Mouse (Mus musculus) forebrain, postnatal 0 days (tissue): Measurements from ENCODE around the gene Flywch2. TPM values are rescaled to one million over a fixed set of nuclear protein-coding genes. Genes with fewer than 3 reads are reported as not detected.
A peak's percentile ranks its signal among the peaks of the same experiment; 100 is the strongest.

Experiments
- ATAC-seq: fragments of 200-750 bp; cut with Nextera tagmentation; 2 replicates; pipeline ENCODE4 v1.8.0; 2017; ENCODE audit warnings: mild to moderate bottlenecking, moderate library complexity
- DNase-seq: peaks from one replicate; pipeline ENCODE4 v3.0.0-alpha.2; 2015
- H3K27ac ChIP-seq: fragments of 300-500 bp; sonication (generic); 2 replicates; pipeline ENCODE4 v1.5.1; 2014; ENCODE audit warnings: low read depth, mild to moderate bottlenecking, antibody characterized with exemption, low read length, moderate library complexity, mixed read lengths
- H3K27me3 ChIP-seq: fragments of 300-500 bp; sonication (generic); 2 replicates; pipeline ENCODE4 v1.6.1; 2014; ENCODE audit warnings: mild to moderate bottlenecking, low read length, mixed read lengths; ENCODE audit not compliant: insufficient read depth
- H3K36me3 ChIP-seq: fragments of 300-500 bp; sonication (generic); 2 replicates; pipeline ENCODE4 v1.6.1; 2014; ENCODE audit warnings: mild to moderate bottlenecking, moderate library complexity; ENCODE audit not compliant: insufficient read depth
- H3K4me1 ChIP-seq: fragments of 300-500 bp; sonication (generic); 2 replicates; pipeline ENCODE4 v1.6.1; 2014; ENCODE audit warnings: antibody characterized with exemption; ENCODE audit not compliant: insufficient read depth
- H3K4me2 ChIP-seq: fragments of 300-500 bp; sonication (generic); 2 replicates; pipeline ENCODE4 v1.6.1; 2014; ENCODE audit warnings: low read depth, mild to moderate bottlenecking, moderate library complexity
- H3K4me3 ChIP-seq: fragments of 300-500 bp; sonication (generic); 2 replicates; pipeline ENCODE4 v1.5.1; 2014; ENCODE audit warnings: low read depth, low read length, mixed read lengths
- H3K9ac ChIP-seq: fragments of 300-500 bp; sonication (generic); 2 replicates; pipeline ENCODE4 v1.6.1; 2014; ENCODE audit warnings: mild to moderate bottlenecking
- H3K9me3 ChIP-seq: fragments of 300-500 bp; sonication (generic); 2 replicates; pipeline ENCODE4 v1.6.1; 2016; ENCODE audit warnings: low read length
- CTCF ChIP-seq: sonication (generic); IDR thresholded peaks from 2 replicates; pipeline ENCODE4 v1.5.1; 2016; ENCODE audit warnings: antibody characterized with exemption, control low read depth, low read depth
- WGBS: fragments of 180-500 bp; shearing (Covaris S2); extraction: QIAGEN DNeasy Blood & Tissue Kit; methylation state at CpG from one replicate; pipeline ENCODE4 v1.1.7; 2014; 5-methylcytosine and 5-hydroxymethylcytosine counted together
- microRNA-seq, 2 experiments: library from miRNA; unstranded; fragments of <30 nt; microRNA quantifications; one replicate each; pipeline ENCODE4; 2016
- polyA plus RNA-seq: library from polyadenylated mRNA; unstranded; fragments of >200 nt; fragmentation: Nextera tagmentation; extraction: Ambion mirVana; gene quantifications from 2 replicates; pipeline ENCODE4 v1.2.1, GENCODE M21; 2015
- total RNA-seq: library from RNA; depleted of rRNA; stranded (reverse); fragments of >200 nt; gene quantifications from 2 replicates; pipeline ENCODE4 v1.2.3, GENCODE M21; 2014; rRNA removed

Flywch2 gene
- total and polyA plus RNA-seq, 2 experiments from 2014 or later = 55.0 to 77.4 TPM

DNA sequence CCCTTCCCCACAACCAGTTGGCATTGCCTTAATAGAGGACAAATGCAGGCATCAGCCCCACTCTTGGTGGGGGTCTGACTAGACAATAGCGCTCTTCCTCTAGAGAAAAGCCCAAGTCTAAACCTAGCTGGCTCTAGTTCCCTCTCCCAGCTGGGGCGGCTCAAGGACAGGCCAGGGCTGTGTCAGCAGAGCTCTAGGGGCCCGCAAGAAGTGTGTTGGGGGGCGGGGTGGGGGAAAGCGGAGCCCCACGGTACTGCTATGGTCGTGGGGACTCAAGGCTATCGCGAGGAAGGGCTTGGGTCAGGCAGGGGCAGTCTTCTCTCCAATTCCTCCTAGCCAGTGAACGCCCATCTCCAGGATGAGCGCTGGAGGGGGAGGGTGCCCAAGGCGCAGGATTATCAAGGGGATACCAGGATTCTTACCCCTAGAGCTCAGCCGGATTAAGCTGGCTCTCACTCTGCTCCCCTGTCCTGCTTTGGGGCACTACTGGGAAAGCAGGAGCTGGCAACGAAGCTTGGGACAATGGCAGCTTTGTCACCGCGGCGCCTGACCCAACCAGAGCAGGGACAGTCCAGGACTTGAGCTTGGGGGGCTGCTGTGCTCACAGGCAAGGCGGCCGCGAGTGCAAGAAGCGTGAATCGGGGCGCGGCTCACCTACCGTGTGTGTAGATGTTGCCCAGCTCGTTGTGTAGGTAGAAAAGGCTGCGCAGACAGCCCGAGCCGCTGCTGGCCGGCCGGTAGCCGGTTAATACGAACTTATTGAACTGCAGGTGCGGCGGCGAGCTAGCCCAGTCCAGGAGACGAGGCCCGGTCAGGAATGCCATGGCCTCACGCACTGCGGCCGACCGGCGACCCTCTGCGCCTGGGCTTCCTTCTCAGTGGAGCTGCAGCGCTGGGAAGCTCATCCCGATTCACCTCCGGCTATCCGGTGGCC lies 46.4 kb downstream of the Flywch2 start:
- 1% methylated on average over 48 of the region's 48 CpGs for WGBS
- no peaks in the 10 kb centered on the region for H3K9me3 ChIP-seq
- peak overlapping the region; percentile 94 for H3K4me2 ChIP-seq
- ATAC-seq (peak; percentile 38), DNase-seq (peak; percentile 55)
- no peak for TF ChIP-seq CTCF
- H3K36me3 ChIP-seq = peaks cover 11% of the 10 kb centered on the region; the same call in 1 of the 2 replicates
- H3K4me3 ChIP-seq = peak overlapping the region; percentile 68
- peaks cover 32% of the 10 kb centered on the region for H3K27me3 ChIP-seq
- peak overlapping the region; percentile 66 for H3K27ac ChIP-seq
- H3K4me1 ChIP-seq = peaks cover 8% of the 10 kb centered on the region; the same call in 1 of the 2 replicates
- peak overlapping the region; percentile 79 for H3K9ac ChIP-seq

DNA sequence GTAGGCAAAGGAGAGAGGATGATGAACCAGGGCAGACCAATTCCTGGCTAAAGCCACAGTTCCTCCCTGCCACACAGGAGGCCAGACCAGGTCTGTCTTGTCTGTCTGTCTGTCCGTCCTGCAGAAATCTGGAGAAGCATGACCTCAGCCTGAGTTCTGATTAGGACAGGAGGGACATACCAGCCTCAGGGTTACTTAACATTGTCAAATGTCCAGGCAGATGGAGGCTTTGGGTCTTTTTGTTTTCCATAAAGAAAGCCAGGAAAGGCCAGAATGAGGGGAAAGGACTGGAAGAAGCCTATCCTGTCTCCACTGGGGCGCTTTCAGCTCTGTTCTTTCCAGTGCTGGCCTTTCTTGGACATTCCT lies 47.1 kb downstream of the Flywch2 start:
- Histone ChIP-seq H3K36me3 (peaks cover 11% of the 10 kb centered on the region; the same call in 1 of the 2 replicates), H3K9ac (peak overlapping the region; percentile 79), H3K4me2 (peak overlapping the region; percentile 94), H3K9me3 (no peaks in the 10 kb centered on the region), H3K4me3 (peak overlapping the region; percentile 68), H3K27me3 (peaks cover 26% of the 10 kb centered on the region), H3K27ac (no peak overlapping the region), H3K4me1 (peaks cover 8% of the 10 kb centered on the region; the same call in 1 of the 2 replicates)
- TF ChIP-seq CTCF = no peak
- ATAC-seq = no peak; the same call in 1 of the 2 replicates
- DNase-seq = no peak
- 30% methylated on average over 2 of the region's 2 CpGs for WGBS

DNA sequence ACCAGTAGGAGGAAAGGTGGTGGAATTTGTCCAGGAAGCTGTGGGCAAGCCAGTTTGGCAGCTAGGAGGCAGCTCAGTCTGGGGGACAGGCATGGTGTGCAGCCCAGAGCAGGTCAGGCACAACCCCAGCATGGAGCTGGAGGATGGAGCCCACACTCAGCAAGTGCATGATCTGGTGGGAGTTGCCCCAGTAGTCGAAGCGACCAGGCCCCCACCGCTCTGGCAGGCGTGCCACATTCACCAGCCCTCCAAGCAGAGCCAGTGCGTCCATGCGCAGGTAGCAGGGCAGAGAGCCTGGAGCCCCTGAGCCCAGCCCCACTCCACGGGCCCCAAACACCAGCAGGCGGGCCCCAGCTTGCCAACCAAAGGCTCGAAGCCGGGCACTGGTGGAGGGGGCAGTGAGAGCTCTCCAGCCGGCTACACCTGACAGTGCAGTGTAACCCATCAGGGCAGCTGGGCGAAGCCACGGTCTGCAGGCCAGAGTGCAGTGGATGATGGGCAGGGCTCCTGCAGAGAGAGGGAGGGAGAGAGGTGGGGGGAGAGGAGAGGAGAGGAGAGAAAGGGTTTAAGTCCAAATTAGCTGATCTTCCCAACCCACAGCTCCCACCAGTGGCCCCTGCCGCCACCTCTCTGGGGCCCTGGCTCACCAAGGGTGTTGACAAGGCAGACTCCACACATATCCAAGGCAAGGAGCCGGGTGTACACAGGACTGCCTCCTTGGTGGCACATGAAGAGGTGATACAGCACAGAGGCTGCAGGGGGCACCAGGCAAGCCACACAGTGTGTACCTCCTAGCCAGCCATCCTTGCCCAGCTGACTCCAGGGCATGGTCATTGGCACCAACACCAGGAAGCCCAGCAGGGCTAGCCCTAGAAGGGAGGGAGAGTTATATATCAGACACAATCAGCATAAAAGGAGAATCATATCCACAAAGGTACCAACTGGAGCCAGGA lies 48.1 kb downstream of the Flywch2 start:
- H3K9me3 ChIP-seq = no peaks in the 10 kb centered on the region
- H3K27me3 ChIP-seq = peaks cover 16% of the 10 kb centered on the region
- H3K27ac ChIP-seq = no peak overlapping the region
- no peak overlapping the region for H3K4me3 ChIP-seq
- peaks cover 11% of the 10 kb centered on the region; the same call in 1 of the 2 replicates for H3K36me3 ChIP-seq
- DNase-seq (no peak), ATAC-seq (no peak)
- 66% methylated on average over 15 of the region's 15 CpGs for WGBS
- H3K4me1 ChIP-seq = peaks cover 8% of the 10 kb centered on the region; the same call in 1 of the 2 replicates
- no peak overlapping the region for H3K9ac ChIP-seq
- H3K4me2 ChIP-seq = no peak overlapping the region
- TF ChIP-seq CTCF = no peak; the same call in 1 of the 2 replicates

DNA sequence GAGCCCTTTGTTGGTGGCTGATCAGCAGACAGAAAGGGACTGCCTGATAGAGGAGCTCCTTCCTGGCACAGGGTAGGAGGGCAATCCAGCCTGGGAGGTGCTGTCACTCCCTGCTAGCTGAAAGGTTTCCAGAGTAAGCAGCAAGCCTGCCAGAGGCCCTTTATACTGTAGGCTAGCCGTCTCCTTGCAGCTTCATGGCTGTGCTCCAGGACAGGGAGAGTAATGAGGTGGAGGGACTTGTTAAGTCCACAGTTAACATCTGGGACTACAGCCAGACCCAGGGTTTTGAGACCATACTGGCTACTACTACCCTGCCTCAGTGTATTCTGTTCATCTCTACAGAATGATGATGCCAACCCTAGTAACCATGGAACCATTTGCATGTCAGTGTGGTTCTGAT lies 51.5 kb downstream of the Flywch2 start:
- peaks cover 11% of the 10 kb centered on the region; the same call in 1 of the 2 replicates for H3K36me3 ChIP-seq
- no peak overlapping the region for H3K4me2 ChIP-seq
- H3K9me3 ChIP-seq = no peaks in the 10 kb centered on the region
- no peak overlapping the region for H3K4me3 ChIP-seq
- H3K27ac ChIP-seq = no peak overlapping the region
- DNase-seq = peak; percentile 31
- H3K9ac ChIP-seq = no peak overlapping the region
- ATAC-seq = peak; percentile 6; the same call in 1 of the 2 replicates
- 44% methylated on average over 1 of the region's 1 CpGs for WGBS
- TF ChIP-seq CTCF = no peak
- peaks cover 8% of the 10 kb centered on the region; the same call in 1 of the 2 replicates for H3K4me1 ChIP-seq
- no peaks in the 10 kb centered on the region for H3K27me3 ChIP-seq

DNA sequence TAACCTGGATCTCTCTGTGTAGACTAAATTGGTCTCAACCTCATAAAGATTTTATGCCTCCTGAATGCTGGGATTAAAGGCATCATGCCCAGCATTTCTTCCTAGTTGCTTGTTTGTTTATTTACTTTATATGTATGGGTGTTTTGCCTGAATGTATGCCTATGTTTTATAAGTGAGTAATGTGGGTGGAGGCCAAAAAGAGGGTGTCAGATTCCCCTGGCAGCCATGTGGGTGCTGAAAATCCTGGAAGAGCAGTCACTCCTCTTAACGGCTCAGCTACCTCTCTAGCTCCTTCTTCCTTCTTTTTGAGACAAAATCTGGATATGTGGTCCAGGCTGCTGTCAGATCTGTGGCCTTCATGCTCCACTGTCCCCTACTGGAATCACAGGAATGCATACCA lies 55.4 kb downstream of the Flywch2 start:
- TF ChIP-seq CTCF = no peak
- Histone ChIP-seq H3K4me3 (no peak overlapping the region), H3K27ac (no peak overlapping the region), H3K36me3 (no peaks in the 10 kb centered on the region), H3K9ac (no peak overlapping the region), H3K4me1 (no peaks in the 10 kb centered on the region), H3K9me3 (no peaks in the 10 kb centered on the region), H3K4me2 (no peak overlapping the region), H3K27me3 (no peaks in the 10 kb centered on the region)
- DNase-seq (no peak), ATAC-seq (no peak)
- 55% methylated on average over 1 of the region's 1 CpGs for WGBS

Small RNA genes within 50 kb of the gene (microRNA-seq; reads per million reads assigned to microRNA genes)
- 0.39 to 0.85 reads per million in 2 experiments for gene Mir5125

Other genes starting within 250 kb of the Flywch2 start
- gene Zfp213, start 221.8 kb downstream of the Flywch2 start, total RNA-seq = 16.9 and 18.8 TPM in 2 replicates
- gene Zfp213, start 221.8 kb downstream of the Flywch2 start, polyA plus RNA-seq = 10.7 and 10.9 TPM in 2 replicates
- 43.0 and 47.0 TPM in 2 replicates for gene Zfp13, start 186.6 kb downstream of the Flywch2 start, total RNA-seq
- gene Zfp13, start 186.6 kb downstream of the Flywch2 start, polyA plus RNA-seq = 21.5 and 23.6 TPM in 2 replicates
- gene Zscan10, start 185.2 kb downstream of the Flywch2 start, total RNA-seq = not detected in 2 replicates
- gene Zscan10, start 185.2 kb downstream of the Flywch2 start, polyA plus RNA-seq = 0.18 and 0.21 TPM in 2 replicates
- gene Mmp25, start 140.8 kb downstream of the Flywch2 start, total RNA-seq = 0.31 and 0.48 TPM in 2 replicates
- 0.91 and 1.1 TPM in 2 replicates for gene Mmp25, start 140.8 kb downstream of the Flywch2 start, polyA plus RNA-seq
- 0.14 TPM in 1 of 2 replicates, not detected in the other for gene Bicdl2, start 125.6 kb downstream of the Flywch2 start, total RNA-seq
- 0.12 TPM in 1 of 2 replicates, not detected in the other for gene Bicdl2, start 125.6 kb downstream of the Flywch2 start, polyA plus RNA-seq
- 82.3 and 84.6 TPM in 2 replicates for gene Hcfc1r1, start 112.5 kb downstream of the Flywch2 start, total RNA-seq
- gene Hcfc1r1, start 112.5 kb downstream of the Flywch2 start, polyA plus RNA-seq = 198 and 215 TPM in 2 replicates
- 14.7 and 18.2 TPM in 2 replicates for gene Thoc6, start 112.2 kb downstream of the Flywch2 start, total RNA-seq
- gene Thoc6, start 112.2 kb downstream of the Flywch2 start, polyA plus RNA-seq = 18.0 and 21.1 TPM in 2 replicates
- 1.4 and 3.9 TPM in 2 replicates for gene Tnfrsf12a, start 108.6 kb downstream of the Flywch2 start, total RNA-seq
- 2.0 and 3.6 TPM in 2 replicates for gene Tnfrsf12a, start 108.6 kb downstream of the Flywch2 start, polyA plus RNA-seq
- gene Cldn6, start 106.8 kb downstream of the Flywch2 start, total RNA-seq = 0.31 and 1.8 TPM in 2 replicates
- gene Cldn6, start 106.8 kb downstream of the Flywch2 start, polyA plus RNA-seq = 0.39 and 0.76 TPM in 2 replicates
- gene Cldn9, start 102.1 kb downstream of the Flywch2 start, total RNA-seq = 0.54 TPM in 1 of 2 replicates, not detected in the other
- gene Cldn9, start 102.1 kb downstream of the Flywch2 start, polyA plus RNA-seq = 0.25 and 0.62 TPM in 2 replicates
- not detected in 2 replicates for gene 1520401A03Rik, start 63.3 kb downstream of the Flywch2 start, total RNA-seq
- gene 1520401A03Rik, start 63.3 kb downstream of the Flywch2 start, polyA plus RNA-seq = not detected in 2 replicates
- 9.1 and 16.3 TPM in 2 replicates for gene Pkmyt1, start 59.7 kb downstream of the Flywch2 start, total RNA-seq
- gene Pkmyt1, start 59.7 kb downstream of the Flywch2 start, polyA plus RNA-seq = 14.1 and 14.5 TPM in 2 replicates
- gene Paqr4, start 45.2 kb downstream of the Flywch2 start, total RNA-seq = 51.9 and 54.9 TPM in 2 replicates
- gene Paqr4, start 45.2 kb downstream of the Flywch2 start, polyA plus RNA-seq = 48.8 and 56.9 TPM in 2 replicates
- 0.38 and 0.90 TPM in 2 replicates for gene Kremen2, start 40.2 kb downstream of the Flywch2 start, total RNA-seq
- gene Kremen2, start 40.2 kb downstream of the Flywch2 start, polyA plus RNA-seq = 0.23 and 0.82 TPM in 2 replicates
- 167 and 189 TPM in 2 replicates for gene Flywch1, start 14.5 kb downstream of the Flywch2 start, total RNA-seq
- gene Flywch1, start 14.5 kb downstream of the Flywch2 start, polyA plus RNA-seq = 117 and 135 TPM in 2 replicates
- 106 and 147 TPM in 2 replicates for gene Srrm2, start 4.5 kb upstream of the Flywch2 start, total RNA-seq
- 218 and 384 TPM in 2 replicates for gene Srrm2, start 4.5 kb upstream of the Flywch2 start, polyA plus RNA-seq
- 1,186 and 1,488 TPM in 2 replicates for gene Elob, start 43.1 kb upstream of the Flywch2 start, total RNA-seq
- gene Elob, start 43.1 kb upstream of the Flywch2 start, polyA plus RNA-seq = 1,394 and 1,814 TPM in 2 replicates
- gene Prss33, start 50.0 kb upstream of the Flywch2 start, total RNA-seq = not detected in 2 replicates
- gene Prss33, start 50.0 kb upstream of the Flywch2 start, polyA plus RNA-seq = not detected in 2 replicates
- gene Prss32, start 57.8 kb upstream of the Flywch2 start, total RNA-seq = 0.57 TPM in 1 of 2 replicates, not detected in the other
- 0.20 and 0.30 TPM in 2 replicates for gene Prss32, start 57.8 kb upstream of the Flywch2 start, polyA plus RNA-seq
- 0.31 and 1.0 TPM in 2 replicates for gene Prss41, start 58.1 kb upstream of the Flywch2 start, total RNA-seq
- gene Prss41, start 58.1 kb upstream of the Flywch2 start, polyA plus RNA-seq = 1.0 and 1.3 TPM in 2 replicates
- not detected in 2 replicates for gene Prss21, start 82.0 kb upstream of the Flywch2 start, total RNA-seq
- gene Prss21, start 82.0 kb upstream of the Flywch2 start, polyA plus RNA-seq = not detected in 2 replicates
- gene Dcpp1, start 94.8 kb upstream of the Flywch2 start, total RNA-seq = not detected in 2 replicates
- gene Dcpp1, start 94.8 kb upstream of the Flywch2 start, polyA plus RNA-seq = not detected in 2 replicates
- not detected in 2 replicates for gene Dcpp2, start 94.8 kb upstream of the Flywch2 start, total RNA-seq
- gene Dcpp2, start 94.8 kb upstream of the Flywch2 start, polyA plus RNA-seq = not detected in 2 replicates
- gene Dcpp3, start 131.4 kb upstream of the Flywch2 start, total RNA-seq = not detected in 2 replicates
- not detected in 2 replicates for gene Dcpp3, start 131.4 kb upstream of the Flywch2 start, polyA plus RNA-seq
- gene Sbp, start 155.6 kb upstream of the Flywch2 start, total RNA-seq = not detected in 2 replicates
- not detected in 2 replicates for gene Sbp, start 155.6 kb upstream of the Flywch2 start, polyA plus RNA-seq
- not detected in 2 replicates for gene Sbpl, start 169.2 kb upstream of the Flywch2 start, total RNA-seq
- gene Sbpl, start 169.2 kb upstream of the Flywch2 start, polyA plus RNA-seq = not detected in 2 replicates
- gene Prss30, start 194.5 kb upstream of the Flywch2 start, total RNA-seq = 0.19 TPM in 1 of 2 replicates, not detected in the other
- gene Prss30, start 194.5 kb upstream of the Flywch2 start, polyA plus RNA-seq = 0.13 and 0.53 TPM in 2 replicates
- not detected in 2 replicates for gene Prss22, start 212.0 kb upstream of the Flywch2 start, total RNA-seq
- gene Prss22, start 212.0 kb upstream of the Flywch2 start, polyA plus RNA-seq = 0.10 TPM in 1 of 2 replicates, not detected in the other